Mouse (Mus musculus) cerebellum, postnatal 25 days (tissue): ENCODE measurements at regions not wholly inside any gene's neighbourhood (a gene's known extent, or its start where the extent isn't known, plus 50 kb on each side); places are given as distances from the start of the nearest gene placed in this dataset.

ENCODE experiments used
- DNase-seq, 2 experiments: peaks; one replicate each; pipeline ENCODE4 v3.0.0; 2021; ENCODE audit warnings: mixed read lengths in 2 of 2

GRCm38 (mm10) chr19:26051478-26052215, 379.4 kb downstream of the Dmrt2 start:
- no peak for DNase-seq

- no peak for DNase-seq
Measured at GRCm38 (mm10) chr19:26059668-26060067, 387.5 kb downstream of the Dmrt2 start.

DNA sequence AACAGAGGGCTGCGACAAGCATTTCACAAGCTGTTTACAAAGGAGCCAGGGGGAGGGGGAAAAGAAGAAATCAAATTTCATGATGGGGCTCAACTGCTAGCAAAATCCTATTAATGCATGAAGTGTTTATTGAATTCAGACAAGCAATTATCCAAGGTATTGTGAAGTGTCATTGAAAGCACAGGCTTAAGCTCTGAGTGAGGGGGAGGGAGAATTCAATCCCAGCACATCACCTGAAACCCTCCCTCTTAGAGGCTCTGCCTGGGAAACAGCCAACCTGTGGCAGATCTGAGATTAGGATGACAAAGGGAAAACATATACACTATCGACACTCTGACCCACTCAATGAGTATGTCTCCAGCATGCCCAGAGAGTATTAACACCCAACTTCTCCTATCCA, 396.3 kb downstream of the Dmrt2 start:
- DNase-seq, result no peak

DNA sequence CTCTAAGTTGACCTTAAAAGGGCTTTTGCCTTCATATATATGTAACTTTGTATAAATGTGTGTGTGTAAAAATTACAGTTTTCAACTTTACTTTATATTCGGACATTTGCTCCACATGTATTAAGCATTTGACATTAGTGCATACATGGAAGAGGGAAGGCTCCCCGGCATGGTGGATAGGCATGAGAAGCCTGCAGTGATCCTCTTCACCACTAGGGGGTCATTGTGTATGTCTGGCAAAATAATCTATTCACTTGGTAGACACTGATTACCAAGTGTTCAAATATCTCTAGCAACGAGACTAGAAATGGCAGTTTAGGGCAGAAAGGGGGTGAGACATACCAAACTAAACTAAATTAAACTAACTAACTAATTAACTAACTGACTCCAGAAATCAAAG, 397.7 kb downstream of the Dmrt2 start:
- peak in 1 of 2 experiments; percentile 4 for DNase-seq

DNA sequence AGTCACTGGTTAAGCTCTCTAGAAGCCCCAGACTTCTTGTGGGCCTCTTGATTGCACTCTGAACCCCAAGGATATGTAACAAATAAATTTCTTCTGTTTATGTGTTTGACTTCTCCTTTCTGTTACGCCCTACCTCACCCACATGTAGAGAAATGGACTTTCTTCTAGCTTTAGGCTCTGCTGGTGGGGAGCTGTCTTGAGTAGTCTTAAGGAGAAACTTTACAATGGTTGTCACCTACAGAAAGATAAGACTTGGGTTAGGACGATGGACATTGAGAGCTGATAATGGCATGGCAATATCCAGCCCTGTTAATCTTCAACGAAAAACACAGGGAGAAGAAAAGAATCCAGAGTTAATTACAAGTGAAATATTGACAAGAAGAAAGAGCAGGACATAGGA, 416.1 kb downstream of the Dmrt2 start:
- DNase-seq, result no peak

DNA sequence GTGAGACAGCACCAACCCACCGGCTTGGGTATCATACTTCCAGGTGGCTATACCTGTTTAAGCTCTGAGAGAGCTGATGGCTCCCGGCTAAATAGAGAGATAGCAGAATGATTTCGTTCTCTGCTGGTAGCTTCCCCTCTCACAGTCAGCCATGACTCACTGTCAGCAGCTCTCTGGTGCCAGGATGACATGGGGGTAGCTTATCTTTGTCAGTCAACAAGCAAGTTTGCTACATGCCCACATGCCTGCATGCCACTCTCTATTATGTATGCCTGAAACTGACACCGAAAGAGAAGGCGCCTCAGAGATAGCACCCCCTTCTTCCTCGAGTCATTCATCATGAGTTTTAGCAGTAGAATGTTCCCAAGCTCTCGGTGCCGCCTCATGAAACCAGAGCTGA, 419.2 kb downstream of the Dmrt2 start:
- DNase-seq, result no peak

GRCm38 (mm10) chr19:26093844-26094243, 421.6 kb downstream of the Dmrt2 start:
- DNase-seq, result no peak

- no peak for DNase-seq
Measured at GRCm38 (mm10) chr19:26114326-26114725, 442.1 kb downstream of the Dmrt2 start.

DNA sequence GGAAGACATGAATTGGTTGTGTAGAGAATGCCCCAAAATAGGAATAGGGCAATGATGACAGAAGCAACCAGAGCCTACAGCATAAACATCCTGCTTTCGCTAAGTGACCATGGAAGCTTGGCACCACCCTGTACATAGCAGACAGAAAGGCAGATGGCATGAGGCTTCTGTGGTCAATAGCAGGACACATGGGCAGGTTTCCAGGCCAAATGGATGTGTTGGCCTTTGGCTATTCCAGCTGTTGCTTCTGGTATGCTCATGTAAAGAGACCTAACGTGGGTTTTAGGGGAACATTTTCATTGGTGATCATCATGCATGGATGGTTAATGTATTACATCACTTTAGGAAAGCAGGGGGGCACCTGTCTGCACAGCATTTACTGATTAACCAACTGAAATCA, 456.2 kb downstream of the Dmrt2 start:
- DNase-seq, result peak in 1 of 2 experiments; percentile 26

DNA sequence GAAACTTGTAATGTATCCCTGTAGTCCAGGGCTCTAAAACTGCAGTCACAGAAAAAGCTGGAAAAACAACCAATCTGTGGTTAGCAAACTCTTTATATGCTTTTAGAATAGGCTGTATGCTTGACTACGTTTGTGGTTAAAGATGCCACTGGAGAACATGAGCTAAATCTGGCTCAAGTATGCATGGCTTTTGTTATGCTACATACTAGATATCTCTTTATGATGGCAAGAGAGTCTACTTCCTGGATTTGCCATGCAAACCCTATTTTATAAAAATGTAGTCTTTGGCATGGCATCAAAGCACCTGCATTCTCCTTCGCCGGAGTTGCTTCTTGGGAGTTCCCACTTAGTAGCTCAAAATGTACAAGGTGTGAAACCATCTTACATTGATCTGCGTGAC, 462.2 kb downstream of the Dmrt2 start:
- no peak for DNase-seq

DNA sequence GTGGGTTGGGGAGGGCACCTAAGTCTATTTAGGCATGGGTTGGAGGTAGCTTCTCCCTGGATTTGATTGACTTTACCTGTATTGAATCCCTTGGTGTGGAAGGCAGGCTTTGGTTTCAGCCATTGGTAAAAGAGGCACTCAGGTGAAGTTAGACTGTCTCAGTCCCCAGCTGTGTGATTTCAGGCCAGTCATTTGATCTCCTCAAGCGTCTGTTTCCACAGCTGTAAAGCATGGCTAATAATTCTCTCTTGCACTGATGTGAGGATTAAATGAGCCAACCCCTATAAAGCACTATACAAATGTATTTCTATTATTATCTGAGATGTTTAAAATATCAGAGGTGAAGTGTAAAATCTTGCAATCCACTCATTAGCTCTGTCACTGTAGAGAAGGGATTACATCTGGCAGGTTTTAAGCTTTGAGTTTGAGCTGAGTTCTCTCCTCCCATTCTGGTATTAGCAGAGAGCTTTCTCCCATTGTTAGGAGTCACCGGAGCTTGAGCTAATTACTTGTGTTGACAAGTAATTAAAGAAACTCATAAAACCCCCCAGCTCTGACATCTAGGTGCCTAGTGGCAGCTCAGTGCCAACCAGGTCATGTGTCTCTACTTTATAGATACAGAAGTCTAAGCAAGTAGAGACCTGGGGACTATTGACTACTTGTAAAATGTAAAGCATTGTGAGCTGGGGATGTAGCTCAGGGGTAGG, 463.3 kb downstream of the Dmrt2 start:
- no peak for DNase-seq

- DNase-seq, result no peak
Measured at GRCm38 (mm10) chr19:26140647-26141046, 464.2 kb upstream of the Smarca2 start.

- no peak for DNase-seq
Measured at GRCm38 (mm10) chr19:26143539-26143938, 461.3 kb upstream of the Smarca2 start.

DNA sequence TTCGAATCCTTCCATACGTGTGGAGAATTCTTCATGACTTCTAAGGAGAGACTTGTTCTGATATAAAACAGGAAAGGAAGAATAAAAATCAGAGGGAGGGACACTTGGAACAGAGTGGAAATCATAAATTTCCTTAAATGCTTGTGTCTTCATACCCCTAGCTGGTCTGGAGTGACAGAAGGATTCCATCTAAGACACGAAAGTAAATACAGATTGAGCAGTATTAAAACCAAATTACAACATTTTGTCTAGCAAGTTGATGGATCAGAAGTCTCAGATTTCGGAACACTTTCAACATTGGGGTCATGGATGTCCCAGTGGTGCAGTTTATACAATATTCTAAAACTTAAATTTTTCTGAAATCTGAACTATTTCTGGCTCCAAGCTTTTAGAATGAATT, 453.6 kb upstream of the Smarca2 start:
- DNase-seq, result no peak

DNA sequence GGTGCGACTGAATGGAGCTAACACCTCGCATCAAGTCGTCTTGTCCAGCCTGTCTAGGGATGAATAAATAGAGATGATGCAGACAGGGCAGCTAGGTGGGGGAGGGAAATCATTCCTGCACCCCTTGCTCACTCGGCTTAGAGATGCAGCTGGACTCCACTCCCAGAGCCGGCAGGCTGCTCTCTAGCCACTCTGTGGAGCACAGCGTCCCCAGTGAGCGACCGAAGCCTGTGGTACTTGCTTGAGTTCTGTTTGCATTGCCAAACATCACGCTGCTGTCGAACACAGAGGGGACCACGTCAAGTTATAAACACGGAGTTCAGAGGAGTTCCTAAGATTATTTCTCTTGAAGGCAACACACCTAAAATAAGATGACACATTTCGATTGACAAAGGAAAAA, 439.9 kb upstream of the Smarca2 start:
- no peak for DNase-seq

DNA sequence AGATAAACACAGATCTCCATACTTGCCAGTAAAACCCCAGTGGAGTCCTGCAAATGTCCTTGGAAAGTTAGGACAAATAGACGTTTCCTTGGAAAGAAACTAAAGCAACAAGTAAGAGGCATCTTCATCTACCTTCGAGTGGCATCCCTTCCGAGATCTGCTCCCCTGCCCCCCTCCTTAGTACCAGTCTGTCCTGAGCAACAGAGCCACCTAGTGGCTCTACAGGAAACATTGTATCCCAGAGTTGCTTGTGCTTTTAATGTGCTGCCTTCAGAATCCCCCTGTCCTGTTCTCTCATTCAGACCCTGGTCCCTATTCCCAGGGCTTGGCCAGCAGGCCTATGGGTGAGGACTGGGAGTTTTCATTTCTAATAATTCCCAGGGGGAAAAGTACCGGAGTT, 423.1 kb upstream of the Smarca2 start:
- peak in 1 of 2 experiments; percentile 8 for DNase-seq

DNA sequence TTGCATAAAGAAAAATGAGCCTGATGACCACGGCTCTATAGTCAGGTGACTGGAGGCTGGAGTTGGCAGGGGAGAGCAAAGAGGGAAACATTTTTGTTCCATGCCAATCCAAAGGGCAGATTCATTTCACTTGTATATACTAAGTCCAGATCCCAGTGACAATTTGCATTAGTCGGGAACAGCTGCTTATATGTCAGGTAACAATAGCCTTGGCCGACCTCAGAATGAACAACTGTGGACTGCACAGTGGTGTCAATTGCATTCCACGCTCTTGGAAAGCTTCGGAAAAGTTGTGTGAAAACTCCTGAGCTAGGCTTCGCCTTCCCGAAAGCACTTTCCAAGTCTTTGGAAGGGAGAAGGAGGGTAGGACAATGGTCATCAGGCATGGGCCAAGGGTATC, 419.8 kb upstream of the Smarca2 start:
- no peak for DNase-seq

DNA sequence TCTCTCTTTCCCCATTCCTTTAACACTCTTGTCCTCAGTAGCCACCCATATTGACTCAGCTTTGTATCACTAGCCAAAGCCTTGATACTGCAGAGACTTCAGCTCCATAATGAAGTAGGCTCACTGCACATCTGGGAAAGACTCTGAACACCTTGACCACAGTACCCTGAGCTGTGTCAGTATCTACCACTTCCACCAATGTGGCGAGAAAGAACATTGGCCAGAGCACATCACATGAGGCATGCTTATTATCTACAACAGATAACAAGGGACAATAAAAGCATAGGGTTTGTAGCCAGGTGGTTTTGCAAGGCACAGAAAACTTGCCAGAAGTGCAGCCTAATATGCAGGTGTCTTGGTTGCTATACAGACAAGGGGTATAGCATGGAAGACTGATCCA, 414.0 kb upstream of the Smarca2 start:
- no peak for DNase-seq

- no peak for DNase-seq
Measured at GRCm38 (mm10) chr19:26193664-26194063, 411.2 kb upstream of the Smarca2 start.

DNA sequence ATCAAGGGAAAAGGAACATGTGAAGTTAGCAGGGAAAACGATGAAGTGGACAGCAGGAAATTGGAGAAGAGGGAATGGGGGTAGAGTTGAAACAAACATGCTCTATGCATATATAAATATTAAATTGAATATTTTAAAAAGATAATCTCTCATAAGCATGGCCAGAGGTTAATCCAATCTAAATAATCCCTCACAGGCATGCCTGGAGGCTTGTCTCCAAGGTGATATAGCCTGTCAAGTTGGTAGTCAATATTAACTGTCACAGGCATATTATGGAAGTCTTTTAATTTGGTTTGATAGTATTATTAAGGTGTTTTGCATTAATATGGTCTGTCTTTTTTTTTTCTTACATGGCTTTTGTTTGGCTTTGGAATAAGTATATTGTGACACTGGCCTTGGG, 396.1 kb upstream of the Smarca2 start:
- DNase-seq, result no peak

GRCm38 (mm10) chr19:26234539-26234938, 370.3 kb upstream of the Smarca2 start:
- no peak for DNase-seq

DNA sequence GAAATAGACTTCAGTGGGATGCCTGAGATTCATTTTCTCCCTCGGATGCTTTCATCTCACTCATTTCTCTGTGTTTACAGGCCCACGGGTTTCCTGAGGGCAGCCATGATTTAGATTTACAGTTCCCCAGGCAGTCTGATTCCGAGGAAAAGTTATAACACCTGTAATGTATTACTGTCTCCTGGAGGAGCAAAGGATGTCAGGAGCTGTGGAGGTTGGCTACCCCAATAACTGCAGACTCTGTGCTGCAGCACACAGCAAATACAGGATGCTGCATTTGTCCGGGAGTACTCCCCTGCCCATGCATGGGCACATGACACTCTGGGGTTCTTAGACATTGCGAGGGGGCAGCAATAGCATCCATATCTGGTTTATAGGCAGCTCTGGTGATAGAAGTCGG, 360.8 kb upstream of the Smarca2 start:
- no peak for DNase-seq

DNA sequence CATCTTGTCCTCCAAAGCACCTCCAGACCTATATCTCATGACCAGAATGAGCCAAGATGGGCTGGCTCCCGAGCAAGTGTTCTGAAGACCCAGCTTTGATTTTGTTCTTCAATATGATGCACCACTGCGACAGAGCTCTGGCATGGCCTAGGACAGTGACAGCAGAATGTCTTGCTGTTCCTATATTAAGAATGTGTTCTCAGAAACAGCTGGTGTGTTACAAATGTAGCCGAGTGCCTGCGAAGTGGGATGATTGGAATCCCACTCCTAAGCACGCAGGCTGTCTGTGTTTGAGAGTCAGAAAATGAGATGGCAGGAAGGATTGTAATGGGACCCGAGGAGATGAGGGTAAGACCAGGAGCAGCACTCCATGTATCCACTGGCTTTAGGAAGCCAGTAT, 355.1 kb upstream of the Smarca2 start:
- no peak for DNase-seq

- DNase-seq, result peak in 1 of 2 experiments; percentile 5
Measured at GRCm38 (mm10) chr19:26258677-26259076, 346.2 kb upstream of the Smarca2 start.

- no peak for DNase-seq
Measured at GRCm38 (mm10) chr19:26261530-26261929, 343.3 kb upstream of the Smarca2 start.
